Mouse (Mus musculus) cerebellum, adult 11-12 months (tissue): ENCODE results near the gene Lhx6.

ENCODE experiments used
- DNase-seq: peaks from one replicate; pipeline ENCODE4 v3.0.0; 2022

Gene Lhx6

DNA sequence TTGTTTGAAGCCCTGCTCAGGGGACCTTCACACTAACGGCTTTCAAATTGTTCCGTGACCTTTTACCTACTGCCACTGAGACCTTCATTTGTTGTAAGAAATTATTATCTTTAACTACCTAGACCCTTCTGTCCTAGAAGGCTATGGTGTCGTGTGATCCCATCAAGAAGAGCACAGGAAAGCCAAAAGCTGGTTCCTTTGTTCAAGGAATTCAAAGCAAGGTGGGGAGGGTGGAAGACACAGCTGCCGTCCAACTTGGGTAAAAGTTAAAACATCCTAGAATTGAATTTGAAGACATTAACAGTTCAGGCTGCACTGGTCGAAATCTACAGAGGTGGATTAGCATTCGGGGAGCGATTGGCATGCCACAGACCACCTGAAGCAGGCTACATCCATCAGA lies 71.2 kb downstream of the Lhx6 start:
- no peak for DNase-seq

DNA sequence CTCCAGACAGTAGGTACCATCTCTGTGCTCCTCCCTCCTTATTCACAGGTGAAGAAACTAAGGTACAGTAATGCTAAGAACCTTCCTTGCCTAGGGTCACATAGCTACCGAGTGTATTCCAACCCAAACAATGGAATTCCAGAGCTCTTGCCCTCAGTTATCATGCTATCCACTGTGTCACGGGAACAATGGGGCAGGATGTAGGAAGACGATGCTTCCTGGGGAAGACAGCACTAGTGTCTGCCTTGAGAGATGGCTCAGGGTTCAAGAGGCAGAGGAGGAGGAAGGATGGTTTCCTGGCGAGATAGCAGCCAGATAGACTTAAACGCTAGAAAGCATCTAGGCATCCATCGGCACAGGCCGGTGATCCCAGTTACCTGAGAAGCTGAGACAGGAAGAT lies 72.3 kb downstream of the Lhx6 start:
- DNase-seq, result no peak
